Mouse (Mus musculus): ENCODE measurements around the gene Stx6. TPM values are rescaled to one million over a fixed set of nuclear protein-coding genes. Genes with fewer than 3 reads are reported as not detected.

Stx6 gene
- total and polyA plus RNA-seq, 2 experiments from 2014 or later = 39.6 to 56.6 TPM

- 85% methylated on average over 6 of the region's 6 CpGs for WGBS
- TF ChIP-seq CTCF (IDR thresholded peaks at IDR 0.05; ENCODE audit: low read depth) (no peak), EP300 (IDR thresholded peaks at IDR 0.05; ENCODE audit: low read depth) (no peak)
- Histone ChIP-seq H3K27me3 (ENCODE audit: control insufficient read depth, insufficient read depth, low read length) (no peaks in the 10 kb centered on the region), H3K4me1 (ENCODE audit: control insufficient read depth, insufficient read depth) (peaks cover 18% of the 10 kb centered on the region), H3K4me3 (ENCODE audit: low read depth, low read length) (no peak overlapping the region), H3K9me3 (replicated peaks; ENCODE audit: control insufficient read depth, low read length) (no peaks in the 10 kb centered on the region), H3K4me2 (ENCODE audit: low read depth, low read length) (no peak overlapping the region), H3K36me3 (replicated peaks; ENCODE audit: control insufficient read depth, insufficient read depth, low read length) (peaks cover 23% of the 10 kb centered on the region), H3K27ac (ENCODE audit: low read depth) (no peak overlapping the region), H3K9ac (replicated peaks; ENCODE audit: low read depth, low read length) (no peak overlapping the region)
- no peak for ATAC-seq (ENCODE audit: insufficient read depth, low read depth)
- no peak for DNase-seq (ENCODE audit: low spot score)
Measured at GRCm38 (mm10) chr1:155199522-155199921, 41.0 kb downstream of the Stx6 start.

DNA sequence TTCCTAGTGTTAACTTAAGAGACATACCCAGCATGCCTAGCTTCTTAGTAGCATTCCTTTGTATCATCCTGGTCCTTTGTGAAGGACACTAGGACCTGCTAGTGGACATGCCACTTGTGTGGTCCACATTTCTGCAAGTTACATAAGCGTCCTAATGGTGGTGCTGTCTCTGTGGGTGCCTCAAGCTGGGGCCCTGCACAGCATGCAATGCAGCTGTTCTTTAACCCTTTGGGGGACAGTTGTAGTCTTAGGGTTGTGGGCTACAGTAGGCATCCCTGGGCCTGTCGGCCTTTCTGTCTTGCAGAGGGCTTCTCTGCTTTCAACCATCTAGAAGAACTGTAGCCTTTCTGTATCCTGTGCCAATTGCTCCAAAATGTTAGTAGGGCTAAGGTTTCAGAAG lies 42.5 kb downstream of the Stx6 start:
- Histone ChIP-seq H3K4me1 (ENCODE audit: control insufficient read depth, insufficient read depth) (peaks cover 30% of the 10 kb centered on the region), H3K4me2 (ENCODE audit: low read depth, low read length) (no peak overlapping the region), H3K27me3 (ENCODE audit: control insufficient read depth, insufficient read depth, low read length) (no peaks in the 10 kb centered on the region), H3K27ac (ENCODE audit: low read depth) (no peak overlapping the region), H3K9ac (replicated peaks; ENCODE audit: low read depth, low read length) (no peak overlapping the region), H3K4me3 (ENCODE audit: low read depth, low read length) (no peak overlapping the region), H3K36me3 (replicated peaks; ENCODE audit: control insufficient read depth, insufficient read depth, low read length) (peaks cover 14% of the 10 kb centered on the region; the same call in 1 of the 2 replicates), H3K9me3 (replicated peaks; ENCODE audit: control insufficient read depth, low read length) (no peaks in the 10 kb centered on the region)
- 50% methylated on average over 2 of the region's 2 CpGs for WGBS
- TF ChIP-seq CTCF (IDR thresholded peaks at IDR 0.05; ENCODE audit: low read depth) (no peak), EP300 (IDR thresholded peaks at IDR 0.05; ENCODE audit: low read depth) (no peak)
- ATAC-seq (ENCODE audit: insufficient read depth, low read depth) = no peak
- DNase-seq (ENCODE audit: low spot score) = no peak

GRCm38 (mm10) chr1:155201373-155201879 lies 42.9 kb downstream of the Stx6 start:
- Histone ChIP-seq H3K4me2 (ENCODE audit: low read depth, low read length) (no peak overlapping the region), H3K4me3 (ENCODE audit: low read depth, low read length) (no peak overlapping the region), H3K9ac (replicated peaks; ENCODE audit: low read depth, low read length) (no peak overlapping the region), H3K36me3 (replicated peaks; ENCODE audit: control insufficient read depth, insufficient read depth, low read length) (peaks cover 14% of the 10 kb centered on the region; the same call in 1 of the 2 replicates), H3K27me3 (ENCODE audit: control insufficient read depth, insufficient read depth, low read length) (no peaks in the 10 kb centered on the region), H3K27ac (ENCODE audit: low read depth) (no peak overlapping the region), H3K9me3 (replicated peaks; ENCODE audit: control insufficient read depth, low read length) (no peaks in the 10 kb centered on the region), H3K4me1 (ENCODE audit: control insufficient read depth, insufficient read depth) (peaks cover 32% of the 10 kb centered on the region)
- no peak for TF ChIP-seq EP300 (IDR thresholded peaks at IDR 0.05; ENCODE audit: low read depth)
- no peak for TF ChIP-seq CTCF (IDR thresholded peaks at IDR 0.05; ENCODE audit: low read depth)
- DNase-seq (ENCODE audit: low spot score) = no peak
- no peak for ATAC-seq (ENCODE audit: insufficient read depth, low read depth)
- WGBS = 18% methylated on average over 4 of the region's 4 CpGs

DNA sequence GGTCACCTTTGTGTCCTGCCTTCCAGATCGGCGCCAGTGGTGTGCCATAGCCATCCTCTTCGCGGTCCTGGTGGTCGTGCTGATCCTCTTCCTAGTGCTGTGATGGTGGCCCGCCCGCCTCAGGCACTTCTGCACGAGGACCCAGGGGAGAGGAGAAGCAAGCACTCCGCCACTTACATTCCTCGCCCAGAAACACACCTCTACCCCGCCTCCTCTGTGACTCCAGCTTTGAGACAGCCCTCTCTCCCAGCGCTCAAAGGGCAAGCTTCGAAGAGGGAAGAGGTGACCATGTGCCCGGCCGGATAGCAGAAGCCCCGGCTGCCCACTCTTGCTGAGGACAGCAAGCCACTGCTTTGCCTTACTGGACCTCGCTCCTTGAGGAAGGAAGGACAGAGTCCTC lies 43.4 kb downstream of the Stx6 start:
- Histone ChIP-seq H3K36me3 (replicated peaks; ENCODE audit: control insufficient read depth, insufficient read depth, low read length) (peaks cover 14% of the 10 kb centered on the region; the same call in 1 of the 2 replicates), H3K9me3 (replicated peaks; ENCODE audit: control insufficient read depth, low read length) (no peaks in the 10 kb centered on the region), H3K4me1 (ENCODE audit: control insufficient read depth, insufficient read depth) (peaks cover 34% of the 10 kb centered on the region), H3K4me3 (ENCODE audit: low read depth, low read length) (no peak overlapping the region), H3K9ac (replicated peaks; ENCODE audit: low read depth, low read length) (no peak overlapping the region), H3K4me2 (ENCODE audit: low read depth, low read length) (no peak overlapping the region), H3K27me3 (ENCODE audit: control insufficient read depth, insufficient read depth, low read length) (no peaks in the 10 kb centered on the region), H3K27ac (ENCODE audit: low read depth) (no peak overlapping the region)
- ATAC-seq (ENCODE audit: insufficient read depth, low read depth) (no peak), DNase-seq (ENCODE audit: low spot score) (no peak)
- TF ChIP-seq CTCF (IDR thresholded peaks at IDR 0.05; ENCODE audit: low read depth) = no peak
- no peak for TF ChIP-seq EP300 (IDR thresholded peaks at IDR 0.05; ENCODE audit: low read depth)
- WGBS = 69% methylated on average over 16 of the region's 17 CpGs

DNA sequence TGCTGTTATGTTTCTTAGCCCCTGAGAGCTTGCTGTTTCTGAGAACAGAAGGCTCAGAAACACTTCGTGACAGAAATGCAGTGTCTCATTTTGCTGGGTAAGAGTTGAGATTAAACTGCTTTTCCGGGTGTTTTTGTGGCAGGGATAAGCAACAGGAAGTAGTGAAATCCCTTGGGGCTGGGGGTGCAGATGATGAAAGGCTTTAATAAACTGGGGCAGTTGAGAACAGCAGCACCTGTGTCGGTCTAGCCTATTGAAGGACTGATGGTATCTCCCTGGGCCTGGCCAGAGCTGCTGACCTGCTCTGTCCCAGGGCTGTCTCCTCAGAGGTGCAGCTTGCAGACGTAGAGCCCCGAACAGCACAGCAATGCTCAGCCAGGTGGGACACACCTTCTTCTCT lies 44.0 kb downstream of the Stx6 start:
- Histone ChIP-seq H3K4me2 (ENCODE audit: low read depth, low read length) (no peak overlapping the region), H3K27me3 (ENCODE audit: control insufficient read depth, insufficient read depth, low read length) (no peaks in the 10 kb centered on the region), H3K36me3 (replicated peaks; ENCODE audit: control insufficient read depth, insufficient read depth, low read length) (peaks cover 15% of the 10 kb centered on the region; the same call in 1 of the 2 replicates), H3K9me3 (replicated peaks; ENCODE audit: control insufficient read depth, low read length) (no peaks in the 10 kb centered on the region), H3K9ac (replicated peaks; ENCODE audit: low read depth, low read length) (no peak overlapping the region), H3K4me1 (ENCODE audit: control insufficient read depth, insufficient read depth) (peaks cover 34% of the 10 kb centered on the region), H3K27ac (ENCODE audit: low read depth) (no peak overlapping the region), H3K4me3 (ENCODE audit: low read depth, low read length) (no peak overlapping the region)
- 70% methylated on average over 5 of the region's 5 CpGs for WGBS
- DNase-seq (ENCODE audit: low spot score) = no peak
- no peak for ATAC-seq (ENCODE audit: insufficient read depth, low read depth)
- TF ChIP-seq EP300 (IDR thresholded peaks at IDR 0.05; ENCODE audit: low read depth) (no peak), CTCF (IDR thresholded peaks at IDR 0.05; ENCODE audit: low read depth) (no peak)

DNA sequence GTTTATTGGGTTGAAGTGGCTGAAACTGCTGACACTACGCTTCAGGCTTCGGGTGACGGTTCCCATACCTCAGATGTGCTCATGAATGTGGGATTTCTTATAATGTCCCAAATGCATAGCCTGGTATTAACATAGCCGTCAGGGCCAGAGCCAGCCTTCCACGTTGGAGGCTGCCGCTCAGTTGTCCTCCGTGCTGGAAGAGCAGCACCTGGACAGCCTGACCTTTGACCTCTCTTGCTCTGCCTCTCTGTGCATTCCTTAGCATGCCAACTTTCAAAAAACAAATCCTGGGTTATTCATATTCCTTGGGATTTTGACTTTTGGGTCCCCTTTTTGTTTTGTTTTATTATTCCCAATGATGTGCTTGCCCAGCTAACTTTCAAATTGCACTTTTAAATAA lies 44.6 kb downstream of the Stx6 start:
- ATAC-seq (ENCODE audit: insufficient read depth, low read depth) = no peak
- no peaks in the 10 kb centered on the region for H3K27me3 ChIP-seq (ENCODE audit: control insufficient read depth, insufficient read depth, low read length)
- H3K4me2 ChIP-seq (ENCODE audit: low read depth, low read length) = no peak overlapping the region
- TF ChIP-seq EP300 (IDR thresholded peaks at IDR 0.05; ENCODE audit: low read depth) (no peak), CTCF (IDR thresholded peaks at IDR 0.05; ENCODE audit: low read depth) (no peak)
- no peak for DNase-seq (ENCODE audit: low spot score)
- 92% methylated on average over 7 of the region's 7 CpGs for WGBS
- H3K36me3 ChIP-seq (replicated peaks; ENCODE audit: control insufficient read depth, insufficient read depth, low read length) = peaks cover 17% of the 10 kb centered on the region; the same call in 1 of the 2 replicates
- no peak overlapping the region for H3K9ac ChIP-seq (replicated peaks; ENCODE audit: low read depth, low read length)
- peaks cover 34% of the 10 kb centered on the region for H3K4me1 ChIP-seq (ENCODE audit: control insufficient read depth, insufficient read depth)
- H3K9me3 ChIP-seq (replicated peaks; ENCODE audit: control insufficient read depth, low read length) = no peaks in the 10 kb centered on the region
- H3K4me3 ChIP-seq (ENCODE audit: low read depth, low read length) = no peak overlapping the region
- no peak overlapping the region for H3K27ac ChIP-seq (ENCODE audit: low read depth)

Measured in heart, postnatal 0 days (tissue).